Mouse (Mus musculus) lung, adult 18-20 months (tissue): ENCODE measurements at regions not wholly inside any gene's neighbourhood (a gene's known extent, or its start where the extent isn't known, plus 50 kb on each side); places are given as distances from the start of the nearest gene placed in this dataset.

Source experiments
- DNase-seq, 2 experiments: peaks; one replicate each; pipeline ENCODE4 v3.0.0; 2022; ENCODE audit warnings: mixed read lengths in 2 of 2

DNA sequence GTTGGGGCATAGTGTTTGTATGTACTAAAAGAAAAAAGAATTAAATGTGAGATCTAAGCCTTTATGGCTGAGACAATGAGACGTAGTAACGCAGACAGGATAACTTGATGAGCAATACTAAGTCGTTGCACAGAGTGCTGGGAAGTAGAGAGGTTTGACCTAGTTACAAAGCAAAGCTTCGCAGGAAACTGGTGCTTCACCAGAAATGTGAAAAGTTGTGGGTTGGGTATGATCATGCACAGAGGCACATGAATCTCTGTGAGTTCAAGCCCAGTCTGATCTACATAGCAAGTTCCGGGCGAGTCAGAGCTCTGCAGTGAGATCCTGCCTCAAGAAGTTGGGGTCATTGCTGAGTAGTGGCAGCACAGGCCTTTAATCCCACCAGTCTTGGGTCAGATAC is 65.3 kb upstream of the Jmy start:
- DNase-seq = no peak

DNA sequence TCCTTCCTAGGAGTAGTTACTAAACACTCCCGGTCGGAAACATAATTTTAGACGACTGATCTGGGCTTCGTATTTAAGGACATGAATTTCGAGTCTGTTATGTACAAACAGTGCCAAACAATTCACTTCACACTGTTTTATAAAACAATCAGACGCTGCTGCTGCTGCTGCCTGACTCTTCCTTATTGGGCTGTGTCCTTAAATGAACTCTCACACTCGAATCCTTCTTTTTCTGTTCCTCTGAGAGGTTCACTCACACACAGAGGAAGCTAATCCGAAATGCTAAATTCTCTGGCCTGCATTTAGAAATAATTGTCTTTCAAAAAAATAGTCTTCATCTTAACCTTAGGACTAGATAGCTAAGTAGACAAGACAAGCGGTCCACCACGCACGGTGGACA is 64.5 kb upstream of the Jmy start:
- no peak for DNase-seq

DNA sequence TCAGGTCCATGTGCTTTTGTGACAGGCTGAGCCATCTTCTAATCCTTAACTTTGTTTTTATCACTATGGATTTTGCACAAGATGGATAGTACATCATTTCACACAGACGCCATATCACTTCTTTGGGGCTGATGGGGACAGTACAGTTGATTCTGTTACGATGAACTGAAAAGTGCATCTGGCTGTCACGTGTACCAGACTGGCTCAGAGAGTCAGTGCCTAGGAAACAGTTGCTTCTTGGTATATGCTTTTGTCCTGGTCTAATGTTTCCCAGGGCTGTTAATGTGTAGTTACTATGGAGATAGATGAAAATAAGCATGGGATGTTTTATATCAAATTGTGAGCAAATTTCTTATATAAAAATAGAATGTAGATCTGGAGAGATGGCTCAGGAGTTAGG is 60.7 kb upstream of the Jmy start:
- DNase-seq = no peak

DNA sequence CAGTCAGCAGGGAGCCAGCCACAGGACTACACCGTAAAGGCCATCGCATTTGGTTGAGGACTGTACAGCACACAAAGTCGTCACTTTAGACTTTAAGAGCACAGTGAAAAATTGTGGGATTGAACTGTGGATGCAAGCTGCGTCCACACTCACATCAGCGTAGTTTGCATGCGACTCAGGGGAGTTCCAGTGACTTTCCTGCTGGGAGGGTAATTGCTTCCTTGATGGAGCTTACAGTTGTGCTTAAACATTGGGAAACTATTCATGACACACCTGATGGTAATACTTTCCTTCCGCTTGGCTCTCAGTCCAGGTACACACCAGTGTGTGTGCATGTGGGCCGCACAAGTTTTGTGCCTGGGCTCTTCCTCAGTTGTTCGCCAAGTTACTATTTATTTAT is 59.0 kb upstream of the Jmy start:
- no peak for DNase-seq

DNA sequence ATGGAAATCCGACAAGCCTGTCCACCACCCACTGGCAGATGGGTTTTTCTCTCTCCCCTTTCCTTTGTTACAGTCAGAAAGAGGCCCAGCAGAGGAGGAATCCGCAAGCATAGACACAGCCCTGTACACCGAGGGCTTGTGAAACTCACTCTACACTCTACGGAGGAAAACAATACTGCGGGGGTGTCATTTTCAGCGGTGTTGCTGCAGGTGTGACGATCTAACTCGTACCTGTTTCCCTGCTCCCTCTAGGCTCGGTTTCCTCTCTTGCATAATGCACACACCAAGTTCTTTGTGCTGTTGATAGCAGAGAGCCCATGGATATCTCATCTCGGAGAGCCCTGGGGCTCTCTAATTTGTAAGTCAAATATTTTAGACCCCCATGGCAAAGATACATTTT is 56.5 kb upstream of the Jmy start:
- no peak for DNase-seq

DNA sequence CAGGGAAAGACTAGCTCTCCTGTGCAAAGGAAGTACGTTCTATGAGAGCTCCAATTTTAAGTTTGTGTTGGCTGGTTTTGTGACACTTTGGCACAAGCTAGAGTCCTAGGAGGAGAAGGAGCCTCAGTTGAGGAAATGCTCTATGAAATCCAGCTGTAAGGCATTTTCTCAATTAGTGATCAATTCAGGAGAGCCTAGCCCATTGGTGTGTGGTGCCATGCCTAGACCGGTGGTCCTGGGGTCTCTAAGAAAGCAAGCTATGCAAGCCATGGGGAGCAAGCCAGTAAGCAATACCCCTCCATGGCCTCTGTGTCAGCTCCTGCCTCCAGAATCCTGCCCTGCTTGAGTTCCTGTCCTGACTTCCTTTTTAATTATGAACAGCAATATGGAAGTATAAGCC is 55.3 kb upstream of the Jmy start:
- DNase-seq = no peak

DNA sequence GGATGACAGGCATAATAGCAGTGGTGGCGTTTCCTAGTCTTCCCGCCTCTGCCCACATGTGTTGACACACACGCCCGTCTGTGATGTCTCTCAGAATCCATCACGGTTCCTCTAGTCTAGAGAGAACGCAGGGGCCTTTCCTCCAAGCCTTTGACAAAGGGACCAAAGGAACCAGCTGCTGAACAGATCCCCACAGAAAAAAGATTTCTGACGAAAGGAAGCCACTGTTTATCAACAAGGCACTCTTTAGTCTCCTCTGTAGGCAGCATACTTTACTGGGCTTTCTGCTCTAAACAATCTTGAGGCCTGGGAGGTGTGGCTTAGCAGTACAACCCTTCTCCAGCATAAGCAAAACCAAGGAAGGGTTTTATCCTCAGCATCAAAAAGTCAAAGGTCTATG is 54.3 kb upstream of the Jmy start:
- no peak for DNase-seq

DNA sequence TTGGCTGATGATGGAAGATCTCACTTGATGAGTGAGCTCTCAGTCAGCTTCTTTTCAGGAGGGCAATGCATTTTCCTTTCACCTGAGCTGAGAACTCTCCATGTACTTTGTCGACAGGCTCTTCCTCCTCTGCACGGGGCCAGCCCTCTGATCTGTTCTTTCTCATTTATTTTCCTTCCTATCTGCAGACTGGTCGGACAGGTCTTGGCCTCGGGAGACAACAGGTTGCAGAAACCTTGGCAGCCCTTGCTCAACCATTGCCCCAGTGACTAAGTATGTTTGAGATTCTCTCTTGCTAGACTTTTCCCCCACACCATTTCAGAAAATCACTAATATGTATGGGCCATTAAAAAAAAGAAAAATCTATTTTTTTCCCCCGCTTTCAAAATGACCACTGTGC is 53.7 kb upstream of the Jmy start:
- peak in 1 of 2 experiments; percentile 11 for DNase-seq

DNA sequence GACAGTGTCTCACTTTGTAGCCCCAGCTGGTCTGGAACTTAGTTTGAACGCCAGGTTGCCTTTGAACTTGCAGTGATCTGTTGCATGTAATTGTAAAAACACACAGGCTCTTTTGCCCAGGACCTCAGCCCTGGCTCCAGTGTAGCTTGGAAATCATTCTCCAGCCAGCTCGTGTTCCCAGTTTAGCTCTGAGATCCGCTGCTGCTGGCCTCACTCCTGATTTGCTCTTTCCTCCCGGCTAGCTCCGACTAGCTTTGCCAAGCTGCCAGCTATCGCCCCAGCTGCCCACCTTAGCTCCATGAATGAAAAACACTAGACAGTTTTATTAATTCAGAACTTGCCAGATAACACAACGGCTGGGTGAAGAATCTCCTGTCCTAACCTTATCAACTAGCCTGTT is 50.7 kb upstream of the Jmy start:
- DNase-seq = no peak
